Mouse (Mus musculus): ENCODE data around the gene Mrpl58. TPM values are rescaled to one million over a fixed set of nuclear protein-coding genes. Genes with fewer than 3 reads are reported as not detected.

Gene Mrpl58
- polyA plus RNA-seq, 1 experiment: not detected

GRCm38 (mm10) chr11:115393721-115394325, 9.7 kb upstream of the Mrpl58 start:
- no peak for TF ChIP-seq CTCF (IDR thresholded peaks at IDR 0.05; ENCODE audit: insufficient read depth, low read depth, low read length)
- TF ChIP-seq POLR2A (IDR thresholded peaks at IDR 0.05; ENCODE audit: insufficient read depth, low read depth, low read length): no peak
- Histone ChIP-seq H3K4me1 (ENCODE audit: control insufficient read depth, insufficient read depth, low read length) (peaks cover 7% of the 10 kb centered on the region; the same call in 1 of the 2 replicates), H3K4me3 (ENCODE audit: insufficient read depth, low read depth, low read length) (no peak overlapping the region), H3K27ac (ENCODE audit: insufficient read depth, low read depth, low read length) (no peak overlapping the region)
- WGBS: 78% methylated on average over 34 of the region's 34 CpGs

GRCm38 (mm10) chr11:115398085-115398484, 5.5 kb upstream of the Mrpl58 start:
- TF ChIP-seq CTCF (IDR thresholded peaks at IDR 0.05; ENCODE audit: insufficient read depth, low read depth, low read length): no peak
- TF ChIP-seq POLR2A (IDR thresholded peaks at IDR 0.05; ENCODE audit: insufficient read depth, low read depth, low read length): no peak
- WGBS: 77% methylated on average over 7 of the region's 7 CpGs
- Histone ChIP-seq H3K4me3 (ENCODE audit: insufficient read depth, low read depth, low read length) (no peak overlapping the region), H3K27ac (ENCODE audit: insufficient read depth, low read depth, low read length) (no peak overlapping the region), H3K4me1 (ENCODE audit: control insufficient read depth, insufficient read depth, low read length) (peaks cover 13% of the 10 kb centered on the region)

- TF ChIP-seq CTCF (IDR thresholded peaks at IDR 0.05; ENCODE audit: insufficient read depth, low read depth, low read length) (no peak), POLR2A (IDR thresholded peaks at IDR 0.05; ENCODE audit: insufficient read depth, low read depth, low read length) (no peak)
- H3K27ac ChIP-seq (ENCODE audit: insufficient read depth, low read depth, low read length): peak overlapping the region; percentile 34
- H3K4me3 ChIP-seq (ENCODE audit: insufficient read depth, low read depth, low read length): no peak overlapping the region
- 49% methylated on average over 3 of the region's 3 CpGs for WGBS
- peaks cover 9% of the 10 kb centered on the region for H3K4me1 ChIP-seq (ENCODE audit: control insufficient read depth, insufficient read depth, low read length)
Measured at GRCm38 (mm10) chr11:115400126-115400525, 3.4 kb upstream of the Mrpl58 start.

GRCm38 (mm10) chr11:115400630-115401391, 2.7 kb upstream of the Mrpl58 start:
- 39% methylated on average over 11 of the region's 11 CpGs for WGBS
- no peak overlapping the region for H3K4me3 ChIP-seq (ENCODE audit: insufficient read depth, low read depth, low read length)
- peak overlapping the region; percentile 24 for H3K27ac ChIP-seq (ENCODE audit: insufficient read depth, low read depth, low read length)
- no peak for TF ChIP-seq POLR2A (IDR thresholded peaks at IDR 0.05; ENCODE audit: insufficient read depth, low read depth, low read length)
- no peak for TF ChIP-seq CTCF (IDR thresholded peaks at IDR 0.05; ENCODE audit: insufficient read depth, low read depth, low read length)
- H3K4me1 ChIP-seq (ENCODE audit: control insufficient read depth, insufficient read depth, low read length): peaks cover 13% of the 10 kb centered on the region

- Histone ChIP-seq H3K4me1 (ENCODE audit: control insufficient read depth, insufficient read depth, low read length) (peaks cover 11% of the 10 kb centered on the region), H3K27ac (ENCODE audit: insufficient read depth, low read depth, low read length) (no peak overlapping the region), H3K4me3 (ENCODE audit: insufficient read depth, low read depth, low read length) (no peak overlapping the region)
- TF ChIP-seq CTCF (IDR thresholded peaks at IDR 0.05; ENCODE audit: insufficient read depth, low read depth, low read length) (no peak), POLR2A (IDR thresholded peaks at IDR 0.05; ENCODE audit: insufficient read depth, low read depth, low read length) (no peak)
- WGBS: 94% methylated on average over 6 of the region's 6 CpGs
Measured at GRCm38 (mm10) chr11:115405723-115406122, 2.2 kb downstream of the Mrpl58 start.

GRCm38 (mm10) chr11:115406858-115407401, 3.4 kb downstream of the Mrpl58 start:
- no peak overlapping the region for H3K4me3 ChIP-seq (ENCODE audit: insufficient read depth, low read depth, low read length)
- H3K4me1 ChIP-seq (ENCODE audit: control insufficient read depth, insufficient read depth, low read length): 0 out of 2 replicates have a peak, but pooled peaks cover 7% of the 10 kb centered on the region
- 83% methylated on average over 17 of the region's 17 CpGs for WGBS
- no peak overlapping the region for H3K27ac ChIP-seq (ENCODE audit: insufficient read depth, low read depth, low read length)
- TF ChIP-seq CTCF (IDR thresholded peaks at IDR 0.05; ENCODE audit: insufficient read depth, low read depth, low read length) (no peak), POLR2A (IDR thresholded peaks at IDR 0.05; ENCODE audit: insufficient read depth, low read depth, low read length) (no peak)

- TF ChIP-seq POLR2A (IDR thresholded peaks at IDR 0.05; ENCODE audit: insufficient read depth, low read depth, low read length) (no peak), CTCF (IDR thresholded peaks at IDR 0.05; ENCODE audit: insufficient read depth, low read depth, low read length) (no peak)
- 74% methylated on average over 6 of the region's 6 CpGs for WGBS
- no peak overlapping the region for H3K4me3 ChIP-seq (ENCODE audit: insufficient read depth, low read depth, low read length)
- H3K27ac ChIP-seq (ENCODE audit: insufficient read depth, low read depth, low read length): no peak overlapping the region; the same call in 1 of the 2 replicates
- H3K4me1 ChIP-seq (ENCODE audit: control insufficient read depth, insufficient read depth, low read length): 0 out of 2 replicates have a peak, but pooled peaks cover 9% of the 10 kb centered on the region
Measured at GRCm38 (mm10) chr11:115408266-115408920, 4.8 kb downstream of the Mrpl58 start.

GRCm38 (mm10) chr11:115409556-115409955, 6.0 kb downstream of the Mrpl58 start:
- Histone ChIP-seq H3K4me1 (ENCODE audit: control insufficient read depth, insufficient read depth, low read length) (peaks cover 11% of the 10 kb centered on the region), H3K4me3 (ENCODE audit: insufficient read depth, low read depth, low read length) (no peak overlapping the region), H3K27ac (ENCODE audit: insufficient read depth, low read depth, low read length) (no peak overlapping the region; the same call in 1 of the 2 replicates)
- TF ChIP-seq POLR2A (IDR thresholded peaks at IDR 0.05; ENCODE audit: insufficient read depth, low read depth, low read length): no peak
- no peak for TF ChIP-seq CTCF (IDR thresholded peaks at IDR 0.05; ENCODE audit: insufficient read depth, low read depth, low read length)
- WGBS: 41% methylated on average over 7 of the region's 7 CpGs
